Mouse (Mus musculus) heart, postnatal 14 days (tissue): ENCODE results near the gene Ddx43. TPM values are rescaled to one million over a fixed set of nuclear protein-coding genes. Genes with fewer than 3 reads are reported as not detected.
"Not testable (repeated sequence)": the region's sequence is repeated elsewhere in the genome, so short reads cannot be mapped to it uniquely, and the experiment has no call there.

Source experiments
- DNase-seq, 2 experiments: peaks; one replicate each; pipeline ENCODE4 v3.0.0; 2021 to 2022
- intact Hi-C: fragments of 180-260 bp; cut with DNase I; formaldehyde crosslinking; loops from one replicate; pipeline ENCODE4 v1.15.1; 2025
- long read RNA-seq, 2 experiments: library from polyadenylated mRNA; stranded (forward); transcript quantifications; one replicate each; pipeline ENCODE4 v2.0.0; 2021
- total RNA-seq, 2 experiments: library from RNA; stranded (reverse); gene quantifications; 2 replicates each; pipeline ENCODE4 v1.2.3; 2021

Ddx43 gene
- not detected for total RNA-seq
- long read RNA-seq, experiment 1, partial matches to known transcripts = 0 of 1 reads
- long read RNA-seq, experiment 1, other reads (novel, unspliced or antisense) = 1 of 1 reads
- long read RNA-seq, experiment 2 = 0 reads

DNA sequence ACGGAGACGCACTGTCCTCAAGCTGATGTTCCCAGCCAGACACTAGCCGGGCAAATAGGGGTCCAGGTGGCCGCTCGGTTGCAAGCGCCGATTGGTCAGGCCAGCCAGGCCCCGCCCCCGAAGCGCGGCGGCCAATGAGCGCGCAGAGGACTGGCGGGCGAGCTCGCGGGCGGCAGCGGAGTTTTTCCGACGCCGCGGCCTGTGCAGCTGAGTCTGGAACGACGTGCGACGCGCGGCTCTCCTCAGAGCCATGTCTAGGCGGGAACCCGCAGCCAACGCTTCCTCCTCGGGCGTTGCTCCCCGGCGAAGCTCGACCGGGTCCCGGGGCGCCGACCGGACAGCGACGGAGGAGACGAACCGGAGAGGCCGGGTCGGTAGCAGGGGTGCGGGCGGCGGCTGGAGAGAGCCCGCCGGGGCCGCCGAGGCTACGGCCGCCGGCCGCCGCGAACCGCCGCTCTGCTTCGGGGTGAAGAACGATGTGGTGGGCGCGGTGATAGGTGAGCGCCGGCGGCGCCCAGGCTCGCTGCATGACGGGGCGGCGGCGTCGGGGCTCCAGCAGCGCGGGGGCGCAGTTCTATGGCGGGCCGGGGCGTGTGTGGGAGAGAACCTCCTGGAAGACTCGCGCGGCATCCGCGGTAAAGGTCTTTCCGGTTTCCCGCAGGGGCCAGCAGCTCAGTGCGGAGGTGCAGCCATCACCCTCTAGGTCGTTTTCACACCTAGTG, at the start of gene Ddx43:
Gene Ddx43 (plus strand): TSS at position 148 of the 722 bp plus-strand sequence.
- peak; percentile 42 to 49 for DNase-seq
- intact Hi-C loops = no loop called here

DNA sequence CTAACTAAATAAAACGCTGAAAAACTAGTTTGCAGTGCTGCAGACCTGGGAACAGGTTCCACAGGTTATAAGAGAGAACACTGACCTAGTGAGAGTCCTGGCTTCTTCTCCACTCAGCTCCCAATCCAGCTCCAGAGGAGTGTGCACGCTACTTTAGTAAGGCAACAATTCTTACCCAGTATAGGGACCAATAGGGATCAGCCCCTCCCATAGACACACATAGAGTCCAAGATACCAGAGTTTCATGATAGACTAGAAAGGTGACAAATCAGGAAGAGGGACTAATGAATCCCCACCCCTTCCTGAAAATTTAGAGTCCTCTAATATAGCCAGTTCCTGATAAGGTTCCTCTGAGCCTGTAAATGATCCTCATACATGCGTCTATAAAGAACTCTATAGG, 48.6 kb upstream of the Ddx43 start:
- no peak for DNase-seq
- intact Hi-C loops = no loop called here

DNA sequence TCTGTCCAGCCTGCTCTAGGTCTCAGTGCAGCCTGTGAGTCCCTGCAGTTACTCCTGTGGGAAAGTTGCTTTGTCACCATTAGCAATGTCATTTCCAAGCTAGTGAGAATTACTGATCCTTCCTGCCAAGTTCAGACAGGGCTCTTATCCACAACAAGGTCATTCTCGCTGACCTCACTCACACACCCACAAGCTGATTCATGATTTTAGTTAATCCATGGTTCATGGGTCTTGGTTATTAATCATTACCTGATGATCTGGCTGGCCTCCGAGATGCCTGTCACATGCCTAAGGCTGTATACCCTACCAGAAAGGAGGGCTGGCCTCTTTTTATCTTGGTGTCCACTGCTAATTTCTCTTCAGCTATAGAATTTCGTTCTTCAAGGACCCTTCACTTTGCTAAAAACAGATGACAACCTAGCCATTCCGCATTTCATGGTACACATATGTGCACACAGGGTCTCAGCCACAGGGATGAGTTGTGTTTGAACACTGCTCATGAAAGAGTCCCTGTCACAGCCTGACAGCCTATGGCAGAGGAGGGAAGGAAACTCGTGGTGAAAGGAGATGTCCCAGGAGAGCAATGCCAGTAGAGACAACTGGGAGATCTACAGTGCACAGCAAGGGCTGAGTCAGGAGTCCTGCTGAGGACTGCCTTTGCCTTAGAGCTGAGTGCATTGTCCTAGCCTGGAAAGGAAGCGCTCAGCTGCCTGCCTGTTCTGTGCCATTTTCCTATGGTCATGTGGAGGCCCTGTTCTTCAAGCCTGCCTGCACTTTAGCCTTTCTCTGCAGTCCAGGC, 47.2 kb upstream of the Ddx43 start:
- intact Hi-C loops, DNase-seq: not testable (repeated sequence)

DNA sequence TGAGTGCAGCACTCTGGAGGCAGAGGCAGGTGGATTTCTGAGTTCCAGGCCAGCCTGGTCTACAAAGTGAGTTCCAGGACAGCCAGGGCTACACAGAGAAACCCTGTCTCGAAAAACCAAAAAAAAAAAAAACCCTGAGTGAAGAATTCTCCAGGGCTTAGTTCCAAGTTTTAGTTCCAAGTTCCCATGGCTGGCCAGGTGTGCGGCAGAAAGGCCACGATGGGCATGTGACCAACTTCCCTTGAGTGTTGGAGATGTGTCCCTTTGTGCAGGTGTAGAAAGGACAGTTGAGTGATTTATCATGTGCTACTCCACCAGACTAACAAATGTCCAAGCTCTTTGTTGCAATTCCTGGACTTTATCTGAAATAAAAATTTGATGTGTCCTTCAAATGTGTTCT, 46.4 kb upstream of the Ddx43 start:
- intact Hi-C loops, DNase-seq: not testable (repeated sequence)

DNA sequence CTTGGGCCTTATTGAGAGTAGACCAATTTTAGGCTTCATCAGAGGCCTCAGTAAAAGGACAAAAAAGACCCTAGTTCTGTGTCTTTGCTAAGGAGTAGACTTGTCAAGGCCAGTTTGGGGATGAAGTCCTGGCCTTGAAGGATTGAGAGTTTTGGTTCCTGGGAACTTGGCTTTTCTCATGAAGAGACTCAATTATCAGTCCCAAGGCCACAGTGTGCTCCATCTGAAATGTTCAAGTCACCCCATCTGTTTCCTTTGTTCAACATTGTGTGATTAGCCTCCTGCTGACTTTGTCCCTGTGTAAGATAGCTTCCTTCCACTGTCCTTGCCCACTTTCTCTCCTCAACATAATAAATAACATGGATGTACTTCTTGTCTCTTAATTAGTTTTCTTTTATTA, 45.6 kb upstream of the Ddx43 start:
- intact Hi-C loops, DNase-seq: not testable (repeated sequence)

DNA sequence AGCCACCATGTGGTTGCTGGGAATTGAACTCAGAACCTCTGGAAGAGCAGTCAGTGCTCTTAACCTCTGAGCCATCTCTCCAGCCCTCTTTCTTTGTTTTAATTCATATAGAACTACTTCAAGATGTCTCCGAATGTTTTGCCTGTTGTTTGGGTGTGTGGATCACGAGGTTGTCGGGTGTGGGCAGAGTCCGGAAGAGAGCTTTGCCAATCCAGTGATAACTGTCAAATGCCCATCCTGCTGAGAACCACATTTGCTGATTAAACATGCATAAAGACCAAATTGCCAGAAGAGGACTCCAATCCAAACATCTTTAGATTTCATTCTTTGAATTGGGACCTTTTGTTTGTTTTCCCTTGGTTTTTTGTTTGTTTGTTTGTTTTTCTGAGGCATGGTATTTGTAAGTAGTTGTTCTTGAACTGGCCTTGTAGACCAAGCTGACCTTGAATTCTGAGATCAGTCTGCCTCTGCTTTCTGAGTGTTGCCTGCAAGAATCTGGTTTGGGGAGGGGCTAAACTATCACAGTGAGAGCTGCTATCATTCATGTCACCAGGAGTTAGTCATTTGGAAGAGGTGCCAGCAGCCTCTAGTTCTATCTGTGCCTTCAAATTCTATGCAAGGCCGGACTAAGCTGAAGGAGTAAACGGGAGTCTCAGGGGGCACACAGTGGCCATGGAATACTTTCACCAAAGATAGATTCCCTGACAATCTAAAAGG, 43.9 kb upstream of the Ddx43 start:
- intact Hi-C loops = no loop called here
- no peak for DNase-seq

DNA sequence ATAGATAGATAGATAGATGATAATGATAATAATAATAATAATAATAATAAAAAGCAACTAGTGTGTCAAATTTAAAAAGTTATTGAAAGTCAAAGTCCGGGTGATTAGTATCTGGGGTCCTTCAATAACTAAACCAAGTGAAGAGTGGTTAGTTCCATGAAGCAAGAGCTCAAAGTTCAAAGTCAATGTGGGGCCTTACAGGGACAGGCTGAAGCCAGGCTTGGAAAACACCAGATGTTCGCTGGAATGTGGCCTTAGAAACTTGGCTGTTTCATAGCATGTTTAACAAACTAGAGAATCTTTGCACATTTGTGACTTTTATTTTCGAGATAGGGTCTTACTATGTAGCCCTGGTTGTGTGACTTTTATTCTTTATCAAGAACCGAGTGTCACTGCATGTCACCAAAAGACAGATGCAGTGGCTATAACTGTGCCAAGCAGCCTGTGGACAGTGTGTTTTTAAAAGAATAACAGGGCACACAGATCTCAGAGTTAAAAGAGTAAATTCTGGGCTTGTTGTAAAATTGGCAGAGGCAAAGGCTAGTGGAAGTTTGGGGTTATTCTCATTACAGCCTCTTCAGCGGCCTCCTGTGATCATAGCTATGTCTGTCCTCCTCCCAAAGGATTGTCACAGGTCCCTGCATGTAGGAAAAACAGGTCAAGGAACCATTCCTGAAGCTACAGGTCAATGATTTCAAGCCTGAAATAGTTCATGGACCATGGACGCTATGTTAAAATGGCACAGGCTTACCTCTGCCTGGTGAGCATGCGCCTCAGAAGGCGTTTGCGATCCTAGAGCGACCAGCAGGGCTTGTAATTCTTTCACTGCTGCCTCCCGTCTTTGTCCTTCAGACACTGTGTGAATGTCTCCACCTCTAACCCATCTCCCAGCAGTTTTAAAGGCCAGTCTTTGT, 40.7 kb upstream of the Ddx43 start:
- intact Hi-C loops = loop anchor here (5.0 kb wide), 1 partner anchor 197 kb away; no protein-coding TSS in a partner anchor
- DNase-seq = peak in 1 of 2 experiments; percentile 4

DNA sequence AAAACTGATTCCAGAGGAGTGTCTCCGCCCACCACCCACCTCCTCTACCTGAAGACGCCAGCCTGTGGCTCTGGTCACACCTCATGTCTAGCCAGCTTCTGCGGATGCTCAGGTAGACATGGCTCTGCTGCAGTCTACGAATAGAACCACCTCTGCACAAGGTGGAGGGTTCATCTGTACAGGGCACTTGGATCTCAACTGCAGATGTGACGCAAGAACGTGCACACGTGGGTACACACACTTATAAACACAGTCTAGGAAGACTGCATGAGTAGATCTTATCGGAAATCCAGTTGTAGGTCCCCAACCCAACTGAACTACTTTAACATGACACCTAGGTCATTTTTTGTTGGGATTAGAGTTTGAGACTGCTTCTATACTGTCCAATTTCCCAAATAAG, 40.0 kb upstream of the Ddx43 start, which contains the start of gene Gsta2:
Gene Gsta2 (minus strand): TSS at position 178 of the 400 bp plus-strand sequence.
- intact Hi-C loops = loop anchor here (5.0 kb wide), 1 partner anchor 197 kb away; no protein-coding TSS in a partner anchor

DNA sequence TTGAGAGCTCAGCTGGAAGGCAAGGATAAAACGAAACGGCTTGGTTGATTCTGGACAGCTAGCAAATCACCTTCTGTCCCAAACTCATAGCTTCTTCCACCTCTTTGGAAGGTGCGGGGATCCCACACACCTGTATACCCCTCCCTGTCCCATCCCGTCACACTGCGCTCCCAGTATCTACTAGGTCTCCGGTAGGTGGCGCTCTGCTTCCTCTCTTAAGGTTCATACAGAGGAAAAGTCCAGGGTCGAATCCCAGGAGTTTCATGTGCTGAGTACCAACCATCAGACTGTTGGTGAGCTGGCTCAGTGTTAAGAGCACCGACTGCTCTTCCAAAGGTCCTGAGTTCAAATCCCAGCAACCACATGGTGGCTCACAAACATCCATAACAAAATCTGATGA, 37.5 kb upstream of the Ddx43 start:
- DNase-seq = peak; percentile 70 to 75
- intact Hi-C loops = loop anchor here (5.0 kb wide), 1 partner anchor 194 kb away; no protein-coding TSS in a partner anchor

More for the DNA sequence above, 40.0 kb upstream of the Ddx43 start, which contains the start of gene Gsta2:
- DNase-seq = no peak

DNA sequence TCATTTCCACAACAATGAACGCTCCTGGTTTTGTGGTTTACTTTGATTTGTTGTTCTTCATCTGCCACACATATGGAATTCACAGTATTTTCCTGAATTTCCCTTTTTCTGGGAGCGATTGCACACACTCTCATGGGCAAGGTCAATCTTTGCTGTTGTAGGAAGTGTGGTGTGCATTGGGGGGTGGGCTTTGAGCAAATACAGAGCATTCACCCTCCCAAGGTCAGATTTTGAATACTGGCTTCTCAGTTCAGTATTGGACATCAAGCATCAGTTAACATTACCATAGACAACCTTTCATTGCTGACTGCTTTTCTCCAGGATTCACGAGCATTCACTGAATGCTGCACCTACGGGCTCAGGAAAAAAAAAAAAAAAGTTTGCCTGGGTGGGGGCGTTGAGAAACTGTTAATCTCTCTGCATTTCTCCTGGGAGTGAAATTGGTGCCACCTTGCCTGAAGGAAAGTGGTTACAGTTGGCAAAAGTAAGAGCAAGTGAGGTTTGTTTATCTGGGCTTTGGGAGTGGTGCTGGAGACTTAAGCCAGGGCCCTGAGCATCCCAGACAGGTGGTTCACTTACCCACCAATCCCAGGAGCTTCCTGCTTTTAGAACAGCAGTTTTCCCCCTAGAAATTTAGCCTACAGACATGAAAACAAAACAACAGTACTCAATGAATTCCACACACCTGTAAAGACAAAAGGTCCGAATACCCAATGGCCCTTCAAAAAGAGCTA, 35.7 kb upstream of the Ddx43 start:
- DNase-seq = no peak
- intact Hi-C loops = loop anchor here (5.0 kb wide), 2 partner anchors 77 to 192 kb away; no protein-coding TSS in a partner anchor

DNA sequence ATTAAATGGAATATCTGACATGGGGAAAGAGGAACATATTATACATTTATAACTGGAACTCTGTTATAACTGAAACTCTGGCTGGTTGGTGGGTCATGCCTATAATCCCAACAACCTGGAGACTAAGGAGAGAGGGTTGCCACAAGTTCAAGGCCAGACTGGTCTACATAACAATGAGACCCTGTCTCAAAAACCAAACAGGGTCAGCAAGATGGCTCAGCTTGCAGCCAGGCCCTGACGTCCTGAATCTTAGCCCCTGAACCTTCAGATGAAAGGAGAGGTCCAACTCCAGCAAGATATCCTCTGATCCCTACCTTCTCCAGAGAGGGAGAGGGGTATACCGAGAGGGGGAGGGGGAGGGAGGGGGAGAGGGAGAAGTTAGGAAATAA, 35.1 kb upstream of the Ddx43 start:
- no peak for DNase-seq
- intact Hi-C loops = loop anchor here (5.0 kb wide), 1 partner anchor 77 kb away; no protein-coding TSS in a partner anchor

DNA sequence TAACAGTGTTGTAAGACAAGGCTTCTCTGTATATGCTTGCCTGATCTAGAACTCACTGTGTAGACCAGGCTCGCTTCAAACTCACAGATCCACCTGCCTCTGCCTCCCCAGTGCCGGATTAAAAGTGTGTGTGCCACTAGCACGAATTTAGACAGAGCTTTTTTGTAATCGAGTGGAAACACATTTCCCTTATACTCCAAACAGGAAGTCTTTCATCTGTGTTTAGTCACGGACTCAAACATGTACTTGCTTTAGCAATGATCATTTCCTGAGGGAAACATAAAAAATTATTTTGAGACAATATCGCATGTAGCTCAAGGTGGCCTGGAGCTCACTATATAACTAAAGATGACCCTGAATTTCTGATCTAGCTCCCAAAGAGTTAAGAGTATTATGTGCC, 32.2 kb upstream of the Ddx43 start:
- no peak for DNase-seq
- intact Hi-C loops = loop anchor here (5.0 kb wide), 1 partner anchor 74 kb away; no protein-coding TSS in a partner anchor

DNA sequence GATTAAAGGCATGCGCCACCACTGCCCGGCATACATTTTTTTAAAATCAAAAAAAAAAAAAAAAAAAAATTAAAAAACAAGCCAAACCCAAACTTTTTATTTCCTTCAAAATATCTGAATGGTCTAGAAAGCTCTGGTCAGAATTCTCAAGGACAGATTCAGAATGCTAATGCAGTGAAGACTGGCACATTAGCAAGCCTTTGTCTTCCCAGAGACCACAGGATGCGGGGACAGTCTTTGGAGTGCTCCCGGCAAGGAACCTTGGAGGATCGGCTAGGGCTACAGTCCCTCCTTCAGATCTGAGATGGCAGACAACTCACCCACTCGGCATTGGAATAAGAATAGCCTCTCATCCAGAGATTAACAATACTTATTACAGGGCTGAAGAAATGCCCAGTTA, 30.9 kb upstream of the Ddx43 start:
- no peak for DNase-seq
- intact Hi-C loops = loop anchor here (5.0 kb wide), 1 partner anchor 73 kb away; no protein-coding TSS in a partner anchor

DNA sequence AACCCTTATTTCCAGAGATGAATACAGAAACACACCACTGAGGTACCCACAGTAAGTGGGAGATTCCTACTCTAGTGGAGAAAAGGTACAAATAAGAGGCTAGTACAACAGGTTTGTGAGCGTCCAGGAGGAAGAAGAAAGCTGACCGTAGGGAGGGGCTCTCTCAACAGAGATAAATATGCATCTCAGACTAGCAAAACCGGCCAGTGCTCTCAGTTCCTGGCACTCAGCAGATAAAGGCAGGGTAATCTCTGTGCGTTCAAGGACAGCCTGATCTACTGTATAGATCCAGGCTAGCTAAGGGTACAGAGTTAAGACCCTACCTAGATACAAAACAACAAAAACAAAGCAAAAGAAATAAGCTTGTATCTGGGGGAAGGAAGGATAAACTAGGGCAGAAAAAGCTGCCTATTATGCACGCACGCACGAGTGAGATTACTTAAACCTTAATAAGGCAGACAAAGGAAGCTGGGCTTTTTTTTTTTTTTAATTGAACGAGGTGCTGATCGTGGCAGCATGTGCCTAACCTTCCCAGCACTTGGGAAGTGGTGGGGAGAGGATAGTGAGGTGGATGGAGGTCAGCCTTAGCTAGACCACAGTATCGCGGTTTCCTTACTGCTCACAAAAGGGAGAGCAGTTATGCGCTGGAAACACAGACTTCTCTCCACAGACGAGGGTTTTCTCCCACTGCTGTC, 29.6 kb upstream of the Ddx43 start:
- no peak for DNase-seq
- intact Hi-C loops = no loop called here

DNA sequence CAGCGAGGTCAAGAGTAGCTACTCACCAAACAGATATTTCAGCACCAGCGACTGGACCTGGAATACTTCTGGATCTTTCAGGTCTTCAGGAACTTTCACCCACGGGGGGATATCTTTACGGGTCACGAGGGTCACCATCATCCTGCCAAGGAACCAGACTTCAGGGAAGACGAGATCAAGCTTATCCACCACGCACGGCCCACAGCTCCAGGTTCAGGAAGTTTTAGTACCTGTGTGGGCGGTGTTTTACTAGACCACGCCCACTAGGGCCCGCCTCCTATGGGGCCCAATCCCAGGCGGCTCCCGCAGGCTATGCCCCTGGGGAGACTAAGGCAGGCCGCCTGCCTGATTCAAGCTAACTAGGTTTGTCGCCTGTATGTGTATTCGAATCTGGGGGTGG, 27.6 kb upstream of the Ddx43 start, which contains the start of gene Dppa5a:
Gene Dppa5a (minus strand): TSS at position 219 of the 400 bp plus-strand sequence.
- intact Hi-C loops, DNase-seq: not testable (repeated sequence)

DNA sequence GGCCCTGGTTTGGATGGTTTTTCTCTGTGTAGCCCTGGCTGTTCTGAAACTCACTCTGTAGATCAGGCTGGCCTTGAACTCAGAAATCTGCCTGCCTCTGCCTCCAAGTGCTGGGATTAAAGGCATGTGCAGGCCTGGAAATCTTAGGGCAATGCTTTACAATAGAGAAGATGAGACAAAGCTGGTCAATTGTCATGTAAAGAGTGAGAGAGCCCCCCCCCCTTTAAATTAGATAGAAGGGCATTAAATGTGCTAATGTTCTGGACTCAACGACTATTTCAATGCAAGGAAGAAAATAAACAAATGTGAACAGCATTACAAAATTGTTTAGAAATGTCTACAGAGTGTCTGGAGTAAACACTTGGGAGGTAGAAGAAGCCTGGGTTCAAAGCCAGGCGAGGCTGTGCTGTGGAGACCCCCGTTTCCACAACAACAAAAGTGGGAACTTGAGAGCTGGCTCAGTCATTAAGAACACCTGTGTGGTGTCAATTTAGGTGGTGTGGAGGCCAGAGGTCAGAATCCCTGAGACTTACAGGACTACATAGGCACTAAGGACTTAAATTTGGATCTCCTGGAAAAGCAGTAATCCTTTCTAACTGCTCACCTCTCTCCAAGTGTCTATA, 26.8 kb upstream of the Ddx43 start:
- no peak for DNase-seq
- intact Hi-C loops = no loop called here

DNA sequence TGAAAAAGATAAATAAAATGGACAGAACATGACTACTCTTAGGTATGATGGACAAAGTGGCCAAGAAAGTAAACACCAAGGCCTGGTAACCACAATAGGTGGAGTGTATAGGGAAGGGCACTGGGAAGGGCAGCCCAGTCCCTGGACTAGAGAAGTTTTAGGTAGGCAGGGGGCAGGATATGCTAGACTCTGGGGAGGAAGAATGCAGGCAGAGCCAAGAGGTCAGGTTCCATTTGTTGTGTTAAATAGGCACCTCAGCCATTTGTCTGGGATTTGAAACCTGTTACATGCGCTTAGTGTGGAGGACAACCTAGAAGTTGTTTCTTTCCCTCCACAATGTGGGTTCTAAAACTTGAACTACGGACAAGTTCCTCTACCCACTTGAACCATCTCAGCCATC, 26.2 kb upstream of the Ddx43 start:
- intact Hi-C loops = no loop called here
- no peak for DNase-seq
